Mouse (Mus musculus): Measurements from ENCODE around the gene Tjp3.

DNA sequence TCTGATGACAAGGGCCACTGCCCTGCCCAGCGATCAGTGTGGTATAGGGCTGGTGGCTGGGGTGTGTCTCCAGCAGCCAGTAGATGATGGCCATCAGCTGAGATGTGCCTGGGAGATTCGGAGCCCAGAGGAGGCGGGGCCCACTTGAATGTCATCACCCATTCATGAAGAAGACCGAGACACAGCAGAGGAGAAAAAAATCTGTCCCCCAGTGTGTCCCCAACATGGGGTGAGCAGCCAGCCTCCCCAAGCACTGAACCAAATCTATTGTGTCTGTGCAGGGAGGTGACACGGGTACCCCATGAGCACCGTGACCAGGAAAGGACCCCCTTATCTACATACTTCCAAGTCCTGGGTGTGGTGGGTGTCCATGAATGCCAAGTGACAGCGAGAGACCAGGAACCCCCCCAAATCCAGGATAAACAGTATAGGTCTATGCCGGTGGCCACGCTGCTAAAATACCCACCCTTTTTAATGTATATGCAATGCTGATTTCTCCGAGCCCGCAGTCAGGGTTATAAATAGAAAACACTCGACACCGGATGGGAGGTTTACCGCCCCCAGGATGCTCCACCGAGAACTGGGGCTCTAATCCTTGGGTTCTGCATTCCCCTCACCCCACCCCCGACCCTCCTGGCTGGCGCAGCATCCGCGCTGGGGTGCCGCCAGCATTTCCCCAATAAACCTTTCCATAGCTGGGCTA lies 61.5 kb downstream of the Tjp3 start:
- TF ChIP-seq POLR2A (IDR thresholded peaks at IDR 0.05; ENCODE audit: borderline replicate concordance, insufficient read depth, low read length) (no peak), CTCF (IDR thresholded peaks at IDR 0.05; ENCODE audit: borderline replicate concordance, insufficient read depth, low read depth, low read length) (no peak)

Data from cerebellum, adult 2 months (tissue).